Mouse (Mus musculus) cerebellum, adult 9-11 months (tissue): ENCODE data around the gene Slc5a10.

Experiments
- DNase-seq: peaks from one replicate; pipeline ENCODE4 v3.0.0; 2022

The Slc5a10 gene

DNA sequence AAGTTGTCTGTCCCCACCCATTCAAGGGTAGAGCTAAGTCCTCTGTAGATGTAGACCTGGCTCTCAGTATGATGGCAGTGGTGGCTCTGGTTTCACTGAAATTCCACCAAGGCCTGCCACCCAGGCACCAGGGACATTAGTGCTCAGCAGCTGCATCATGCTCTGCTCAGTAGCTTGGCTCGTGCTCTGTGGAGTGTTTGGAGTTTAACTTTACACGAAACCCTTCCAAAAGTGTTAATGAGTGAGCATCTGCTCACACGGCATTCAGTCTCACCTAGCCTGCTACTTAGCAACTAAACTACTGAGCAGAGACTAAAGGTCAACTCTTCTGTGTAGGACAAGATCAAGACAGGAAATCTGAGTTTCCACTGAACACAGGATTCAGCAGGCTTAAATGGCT lies at the start of gene Slc5a10:
Slc5a10 (minus strand) TSS at position 191 of the 400 bp plus-strand sequence.
- no peak for DNase-seq

DNA sequence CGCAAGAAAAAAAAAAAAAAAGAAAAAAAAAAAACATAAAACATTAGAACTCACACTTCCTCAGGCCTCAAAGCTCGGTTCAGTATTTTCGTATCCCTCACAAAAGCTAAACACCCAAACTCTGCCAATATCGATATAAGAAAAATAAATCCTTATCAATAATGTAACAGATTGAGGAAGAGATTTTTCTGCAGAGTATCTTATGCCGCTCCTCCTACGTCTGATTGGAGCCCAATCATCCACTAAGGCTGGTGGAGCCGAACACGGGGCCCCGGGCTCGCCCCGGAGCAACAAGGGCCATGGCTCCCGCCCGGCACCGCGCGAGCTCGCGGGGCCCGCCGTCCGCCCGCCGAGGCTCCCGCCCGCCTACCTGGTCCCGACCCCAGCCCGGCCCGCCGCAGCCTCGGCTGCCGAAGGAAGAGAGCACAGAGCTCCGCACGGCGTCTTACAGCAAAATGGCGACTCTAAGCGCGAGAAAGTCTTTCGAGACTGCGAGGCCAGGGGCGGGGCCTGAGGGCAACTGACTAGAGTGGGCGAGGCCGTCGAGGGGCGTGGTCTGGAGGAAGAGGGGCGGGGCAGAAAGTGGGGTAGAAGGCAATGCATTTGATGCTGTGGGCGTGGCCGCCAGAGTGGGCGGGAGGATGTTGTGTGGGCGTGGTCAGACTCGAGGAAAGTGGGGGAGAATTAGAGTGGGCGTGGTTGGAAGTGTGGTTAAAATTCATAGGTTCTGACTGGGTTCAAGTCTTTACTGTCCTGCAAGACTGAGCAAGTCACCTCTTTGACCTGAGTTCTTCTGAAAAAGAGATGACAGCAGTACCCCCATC lies 41.2 kb upstream of the Slc5a10 start, which contains the start of gene Prpsap2:
Prpsap2 (minus strand) TSS at position 505 of the 824 bp plus-strand sequence.
- peak; percentile 99 for DNase-seq

DNA sequence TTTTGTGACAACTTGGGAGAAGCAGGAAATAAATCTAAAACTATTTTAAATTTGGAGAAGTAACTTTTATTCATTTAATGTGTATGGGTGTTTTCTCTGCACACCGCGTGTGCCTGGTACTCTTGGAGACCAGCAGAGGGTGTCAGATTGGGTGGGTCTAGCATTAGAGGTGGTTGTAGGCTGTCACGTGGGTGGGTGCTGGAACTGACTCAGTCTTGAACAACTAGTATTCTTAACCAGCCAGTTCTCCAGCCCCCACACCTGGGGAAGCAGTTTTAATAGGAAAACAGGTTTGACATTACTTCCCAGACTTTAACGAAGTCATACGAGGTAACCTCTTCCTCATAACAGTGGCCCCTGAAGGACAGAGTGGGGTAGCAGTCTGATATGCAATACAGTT lies 39.9 kb upstream of the Slc5a10 start:
- peak; percentile 27 for DNase-seq

DNA sequence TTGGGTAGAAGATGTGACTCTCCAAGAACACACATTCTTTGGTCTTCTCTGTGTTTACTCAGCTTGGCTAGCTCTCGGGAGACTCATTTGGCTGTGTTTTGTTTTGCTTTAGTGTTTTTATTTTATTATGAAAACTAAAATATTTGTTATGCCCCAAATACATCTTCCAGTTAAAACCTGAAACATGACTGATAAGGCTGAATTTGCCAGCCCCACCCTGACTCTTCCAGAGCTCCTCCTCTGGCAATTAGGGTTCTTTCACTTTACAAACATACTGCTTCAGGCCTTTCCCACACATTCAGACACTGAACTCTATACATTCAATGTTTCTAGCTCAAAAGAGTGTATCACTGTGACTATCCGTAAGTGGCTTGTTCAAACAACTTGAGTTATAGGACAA lies 36.5 kb upstream of the Slc5a10 start:
- no peak for DNase-seq

DNA sequence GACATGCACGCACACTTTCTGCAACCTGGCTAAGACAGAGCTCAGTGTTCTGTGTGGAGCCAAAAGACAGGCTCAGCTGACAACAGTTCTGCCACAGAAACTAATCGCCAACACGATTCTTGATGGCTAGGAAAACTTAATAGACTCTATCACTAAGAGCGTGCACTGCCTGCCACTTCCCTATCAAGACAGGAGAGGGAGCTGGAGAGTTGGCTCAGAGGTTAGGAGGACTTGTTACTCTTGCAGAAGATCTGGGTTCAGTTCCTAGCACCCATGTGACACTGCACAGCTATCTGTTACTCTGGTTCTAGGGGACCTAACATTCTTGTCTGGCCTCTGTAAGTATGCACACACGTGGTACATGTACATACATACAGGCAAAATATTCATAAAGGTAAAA lies 31.0 kb upstream of the Slc5a10 start:
- DNase-seq, result no peak

DNA sequence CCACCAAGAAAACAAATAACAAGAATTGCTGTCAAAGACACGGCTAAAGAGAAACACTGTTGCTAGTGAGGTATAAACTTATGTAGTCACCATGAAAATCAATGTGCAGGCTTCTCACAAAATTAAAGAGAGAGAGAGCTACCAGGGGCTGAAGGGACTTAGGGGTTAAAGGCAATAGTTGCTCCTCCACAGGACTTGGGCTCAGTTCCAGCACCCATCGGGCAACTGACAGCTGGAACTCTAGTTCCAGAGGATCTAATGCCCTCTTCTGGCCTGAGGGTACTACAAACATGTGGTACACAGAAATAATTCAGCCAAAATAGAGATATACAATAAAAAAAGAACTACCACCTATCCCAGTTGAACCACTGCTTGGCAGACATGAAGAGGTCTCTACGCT lies 26.5 kb upstream of the Slc5a10 start:
- no peak for DNase-seq

DNA sequence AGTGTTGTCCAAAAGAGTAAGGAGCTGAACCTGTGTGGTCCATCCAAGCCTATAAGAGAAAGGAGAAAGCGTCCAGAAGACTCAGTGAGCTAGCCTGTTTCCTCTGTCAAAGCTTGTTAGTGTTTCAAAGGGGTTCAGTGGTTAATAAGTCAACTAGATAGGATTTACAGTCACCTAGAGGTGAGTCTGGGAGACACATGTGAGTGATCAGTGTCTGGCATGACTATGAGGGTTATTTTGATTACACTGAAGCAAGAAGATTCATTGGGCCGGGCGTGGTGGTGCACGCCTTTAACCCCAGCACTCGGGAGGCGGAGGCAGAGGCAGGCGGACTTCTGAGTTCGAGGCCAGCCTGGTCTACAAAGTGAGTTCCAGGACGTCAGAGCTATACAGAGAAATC lies 25.2 kb upstream of the Slc5a10 start:
- no peak for DNase-seq

DNA sequence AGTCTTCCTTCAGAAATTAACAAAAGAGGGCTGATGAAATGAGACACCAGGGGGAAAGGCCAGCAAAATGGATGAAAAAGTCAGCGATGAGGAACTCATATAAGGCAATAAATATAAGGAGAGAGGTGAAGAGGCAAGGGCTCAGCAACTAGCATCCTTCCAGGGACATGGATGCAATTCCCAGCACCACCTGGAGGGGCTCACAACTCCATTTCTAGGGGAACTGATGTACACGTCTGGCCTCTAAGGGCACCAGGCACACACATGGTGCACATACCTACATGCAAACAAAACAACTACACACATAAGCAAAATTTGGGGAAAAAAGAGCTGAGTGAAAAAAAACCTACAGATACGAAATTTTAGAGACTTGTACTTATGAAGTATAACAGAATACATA lies 23.8 kb upstream of the Slc5a10 start:
- DNase-seq, result no peak

DNA sequence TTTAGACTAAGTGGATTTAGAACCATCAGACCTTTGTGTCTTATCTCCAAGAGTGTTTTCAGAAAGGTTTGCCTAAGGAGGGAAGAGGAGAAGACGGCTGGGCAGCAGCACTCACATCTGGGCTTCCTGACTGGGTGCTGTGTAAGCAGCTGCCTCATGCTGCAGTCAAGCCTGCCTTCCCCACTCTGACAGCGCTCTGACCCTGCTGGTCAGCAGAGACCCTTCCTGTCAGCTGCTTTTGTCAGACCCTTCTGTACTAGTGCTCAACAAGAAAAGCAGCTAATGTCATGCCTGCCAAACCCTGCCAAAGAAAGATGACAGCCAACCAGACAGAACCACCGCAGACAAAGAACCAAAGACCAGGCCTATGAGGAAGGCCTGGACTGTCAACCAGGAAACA lies 23.1 kb upstream of the Slc5a10 start:
- DNase-seq, result no peak

DNA sequence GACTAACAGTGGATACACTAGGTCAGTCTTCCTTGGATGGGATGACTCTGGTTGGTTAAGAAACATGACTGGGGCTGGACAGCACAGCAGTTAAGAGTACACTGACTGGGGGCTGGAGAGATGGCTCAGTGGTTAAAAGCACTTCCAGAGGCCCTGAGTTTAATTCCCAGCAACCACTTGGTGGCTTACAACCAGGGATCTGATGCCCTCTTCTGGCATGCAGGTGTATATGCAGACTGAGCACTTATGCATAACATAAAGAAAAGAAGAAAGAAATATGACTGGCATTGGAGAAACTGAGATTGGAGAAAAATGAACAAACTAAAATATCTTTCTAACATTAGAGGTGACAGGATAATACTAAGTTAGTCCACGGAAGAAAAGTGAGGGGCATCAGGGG lies 19.9 kb upstream of the Slc5a10 start:
- DNase-seq, result no peak

DNA sequence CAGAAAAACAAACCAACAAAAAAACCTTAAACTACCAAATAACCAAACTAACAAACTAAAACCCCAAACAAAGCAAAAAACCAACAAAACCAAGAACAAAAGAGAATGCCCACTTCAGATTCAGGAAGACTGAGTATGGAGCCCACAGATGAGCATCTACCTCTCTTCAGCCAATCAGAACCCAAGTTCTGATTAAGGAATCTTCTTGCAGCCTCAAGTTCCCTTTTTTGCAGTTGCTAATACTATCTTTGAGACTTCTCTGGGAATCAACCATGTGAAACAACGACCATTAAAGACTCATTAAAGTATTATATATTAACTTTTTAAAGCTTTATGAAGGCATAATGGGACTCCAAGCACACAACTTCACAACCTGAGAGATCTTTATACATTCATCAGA lies 16.7 kb upstream of the Slc5a10 start:
- no peak for DNase-seq

DNA sequence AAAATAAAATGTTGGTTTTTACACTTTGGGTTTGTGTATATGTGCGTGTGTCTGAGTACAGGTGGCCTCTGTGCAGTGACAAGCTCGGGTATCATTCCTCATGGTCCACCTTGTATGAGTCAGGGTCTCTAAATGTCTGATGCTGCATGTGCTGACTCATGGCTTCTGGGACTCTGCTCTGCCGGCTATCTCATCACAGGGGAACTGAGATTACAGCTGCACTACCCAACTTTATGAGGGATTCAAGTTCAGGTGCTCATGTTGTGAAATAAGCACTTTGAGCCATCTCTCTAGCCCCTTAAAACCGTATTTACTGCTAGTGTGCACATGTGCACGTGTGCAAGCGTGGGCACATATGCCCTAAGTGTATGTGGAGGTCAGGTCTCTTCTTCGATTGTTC lies 12.0 kb upstream of the Slc5a10 start:
- DNase-seq, result no peak

DNA sequence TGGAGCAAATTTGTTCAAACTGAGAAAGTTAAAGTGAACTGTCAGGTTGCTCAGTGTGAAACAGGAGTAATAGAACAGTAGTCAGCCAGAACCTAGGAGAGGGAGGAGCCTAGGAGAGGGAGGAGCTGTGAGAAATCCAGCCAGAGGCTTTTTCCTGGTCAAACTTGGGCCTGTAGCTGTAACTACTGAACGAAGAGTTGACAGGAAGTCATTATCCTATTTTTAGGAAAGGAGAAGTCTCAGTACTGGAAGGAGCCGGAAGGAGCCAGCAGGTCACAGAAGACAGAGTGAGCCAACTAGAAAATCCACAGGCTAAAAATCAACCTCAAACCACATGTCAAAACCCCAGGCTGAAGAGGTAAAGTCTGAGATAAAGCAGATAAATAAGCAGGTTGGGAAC lies 7.4 kb upstream of the Slc5a10 start:
- no peak for DNase-seq

DNA sequence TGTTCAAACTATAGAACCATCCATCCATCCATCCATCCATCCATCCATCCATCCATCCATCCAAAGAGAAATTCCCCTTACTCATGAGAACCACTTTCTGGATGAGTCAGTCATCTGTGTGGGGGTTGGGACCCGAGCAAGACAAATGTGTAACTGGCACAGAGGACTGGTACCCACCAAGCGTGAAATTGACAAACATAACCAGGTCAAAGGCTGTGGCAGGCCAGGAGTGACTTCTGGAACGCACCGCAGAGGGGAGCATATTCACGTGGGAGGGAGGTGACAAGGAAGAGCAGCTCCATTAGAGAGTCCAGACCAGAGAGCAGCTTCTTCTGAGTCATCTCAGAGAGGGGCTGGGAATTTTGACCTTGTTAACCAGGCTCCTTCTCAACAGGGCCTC lies 1.5 kb upstream of the Slc5a10 start:
- DNase-seq, result no peak

DNA sequence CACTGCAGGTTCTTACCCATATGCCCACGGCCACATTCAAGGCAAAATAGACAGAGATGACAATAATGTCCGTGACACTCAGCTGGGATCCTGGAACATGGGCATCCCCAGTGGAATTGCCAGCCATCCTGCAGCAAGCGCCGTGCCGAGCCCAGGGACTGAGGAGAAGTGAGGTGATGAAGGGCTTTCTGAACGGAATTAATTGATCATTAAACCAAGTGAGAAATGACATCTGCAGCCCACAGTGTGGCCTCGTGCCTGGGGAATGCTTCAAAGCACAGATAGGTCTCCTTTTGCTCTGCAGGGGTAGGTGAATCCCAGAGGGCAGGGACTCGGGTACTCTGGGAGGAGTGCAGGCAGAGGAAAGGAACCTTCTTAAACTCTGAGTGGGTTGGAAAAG lies 800 bp downstream of the Slc5a10 start:
- no peak for DNase-seq

DNA sequence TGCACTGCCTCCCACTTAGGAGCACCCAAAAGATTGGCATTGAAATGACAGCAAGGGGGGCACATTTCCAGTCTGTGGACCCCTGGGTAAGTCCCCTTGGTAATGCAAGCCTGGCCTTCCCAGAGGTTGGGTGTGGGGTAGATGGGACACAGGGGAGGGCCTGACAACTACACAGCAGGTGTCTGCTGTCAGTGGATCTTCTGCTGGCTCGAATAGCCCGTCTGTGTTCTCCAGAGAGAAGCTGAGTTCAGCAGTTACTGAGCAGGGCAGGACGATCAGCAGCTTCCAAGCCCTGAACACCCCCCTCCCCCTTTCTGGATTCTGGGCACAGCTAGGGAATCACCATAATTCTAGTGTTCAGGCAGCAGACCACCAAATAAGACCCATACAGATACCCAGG lies 1.2 kb downstream of the Slc5a10 start:
- DNase-seq, result no peak

DNA sequence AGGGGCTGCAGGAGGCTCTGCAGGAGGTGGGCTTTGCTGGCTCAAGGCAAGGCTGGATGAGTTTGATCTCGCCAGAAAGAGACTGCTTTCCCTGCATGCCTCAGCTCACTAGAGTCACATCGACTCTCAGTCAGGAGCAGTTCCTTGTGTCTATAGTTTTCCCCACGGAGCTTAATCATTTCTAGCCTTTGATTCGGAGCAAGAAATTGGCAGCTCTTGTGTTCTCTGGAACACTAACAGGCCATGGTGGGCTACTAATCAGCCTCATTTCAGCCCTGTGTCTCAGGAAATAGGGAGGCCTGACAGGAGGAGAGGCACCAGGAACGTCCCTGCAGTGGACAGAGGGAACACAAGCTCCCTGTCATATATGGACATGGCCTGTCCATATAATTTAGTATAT lies 2.6 kb downstream of the Slc5a10 start:
- DNase-seq, result no peak

DNA sequence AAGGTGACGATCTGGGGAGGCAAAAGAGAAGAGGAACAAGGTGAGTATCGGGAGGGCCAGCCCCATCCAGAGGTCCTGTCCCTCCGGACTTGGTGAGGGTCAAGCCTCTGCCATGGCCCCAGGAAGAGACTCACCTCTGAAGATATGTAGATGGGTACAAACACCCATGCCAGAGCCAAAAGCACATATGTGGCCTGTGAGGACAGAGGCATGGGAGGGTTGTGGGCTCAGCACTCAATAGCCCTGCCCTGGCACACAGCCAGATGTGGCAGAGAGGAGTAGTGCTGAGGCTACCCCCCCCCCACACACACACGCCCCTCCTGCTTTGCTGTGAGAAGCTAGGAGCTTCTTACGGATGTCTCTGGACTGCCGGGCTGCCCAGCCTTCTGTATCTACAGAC lies 5.5 kb downstream of the Slc5a10 start:
- peak; percentile 25 for DNase-seq

DNA sequence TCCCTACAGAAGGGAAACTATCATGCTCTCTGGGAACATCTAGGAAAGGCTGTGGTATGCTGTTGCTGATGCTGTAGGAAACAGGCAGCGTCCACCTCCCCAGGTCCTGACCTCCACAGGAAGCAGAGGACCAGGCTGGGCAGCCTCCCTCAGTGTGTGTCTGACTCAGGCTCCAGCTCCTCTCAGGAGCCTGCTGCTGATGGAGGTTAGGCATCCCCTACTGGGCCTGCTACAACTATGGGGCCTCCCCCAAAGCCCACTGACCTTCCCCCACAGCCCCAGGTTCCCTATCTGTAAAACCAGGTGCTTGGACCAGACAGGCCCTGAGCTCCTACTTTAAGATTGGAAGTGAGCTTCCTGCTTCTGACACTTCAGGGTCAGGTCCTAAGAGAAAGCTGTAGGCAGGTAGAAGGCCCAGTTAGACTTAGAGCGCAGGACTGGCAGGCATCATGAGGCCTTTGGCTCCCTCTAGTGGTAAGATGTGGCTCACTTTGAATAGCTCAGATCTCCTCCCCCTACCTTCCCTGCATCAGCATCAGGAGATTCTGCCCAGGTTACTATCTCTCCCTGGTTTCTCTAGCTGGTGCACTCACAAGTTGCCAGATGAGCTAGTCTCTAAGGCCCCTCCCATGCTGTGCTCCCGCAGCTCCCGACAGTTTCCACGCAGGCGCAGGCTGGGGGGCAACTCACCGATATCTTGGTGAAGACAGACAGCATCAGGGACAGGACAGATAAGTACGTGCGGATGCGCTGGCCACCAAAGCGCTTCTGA lies 6.1 kb downstream of the Slc5a10 start:
- peak; percentile 80 for DNase-seq

DNA sequence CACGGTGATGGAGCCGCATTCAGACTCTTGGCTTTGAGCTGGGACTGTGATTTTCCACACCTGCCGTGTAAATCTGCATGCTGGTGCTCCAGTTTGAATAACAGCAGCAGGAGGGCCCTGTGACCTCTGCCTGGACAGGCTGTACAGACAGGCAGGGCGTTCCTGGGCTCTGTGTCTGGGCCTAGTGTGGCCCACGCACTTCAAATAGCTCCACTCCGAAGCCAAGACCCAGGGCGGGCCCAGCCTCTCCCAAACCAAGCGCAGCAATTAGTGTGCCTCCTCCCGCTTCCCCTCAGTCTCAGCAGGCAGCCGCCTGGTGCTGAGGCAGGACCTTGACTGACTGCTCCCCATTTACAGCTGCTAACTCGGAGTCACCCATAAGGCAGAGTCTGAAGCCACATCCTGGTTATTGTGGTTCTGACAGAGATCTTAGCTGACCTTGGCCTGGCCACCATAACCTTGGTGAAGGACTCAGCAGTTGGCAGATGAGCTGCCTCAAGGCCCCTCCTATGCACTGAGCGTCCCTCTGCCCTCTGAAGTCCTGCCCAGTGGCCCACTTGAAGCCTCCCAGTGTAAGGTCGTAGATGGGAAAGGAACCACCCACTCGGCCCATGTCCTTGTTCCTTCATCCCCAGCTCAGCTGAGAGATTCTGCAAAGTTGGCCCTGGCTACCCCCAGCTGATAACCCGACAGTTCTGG lies 7.3 kb downstream of the Slc5a10 start:
- DNase-seq, result no peak

DNA sequence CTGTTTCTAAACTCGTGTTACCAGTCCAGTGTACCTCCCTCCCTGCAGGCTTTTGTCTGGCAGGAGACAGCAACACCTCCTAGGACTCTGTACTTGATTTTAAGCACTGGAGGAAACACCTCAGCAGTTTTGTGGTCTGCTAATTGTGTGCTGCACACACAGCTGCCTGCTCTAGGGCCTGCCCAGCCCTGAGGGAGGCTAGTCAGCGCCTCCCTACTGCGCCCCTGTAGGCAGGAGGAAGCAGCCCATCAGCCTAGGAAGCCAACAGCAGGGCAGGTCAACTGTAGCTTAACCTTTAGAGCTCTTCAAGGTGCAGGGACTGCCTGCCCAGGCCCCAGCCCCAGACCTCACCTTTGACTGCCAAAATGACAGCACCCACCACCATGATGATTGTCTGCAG lies 11.7 kb downstream of the Slc5a10 start:
- no peak for DNase-seq

DNA sequence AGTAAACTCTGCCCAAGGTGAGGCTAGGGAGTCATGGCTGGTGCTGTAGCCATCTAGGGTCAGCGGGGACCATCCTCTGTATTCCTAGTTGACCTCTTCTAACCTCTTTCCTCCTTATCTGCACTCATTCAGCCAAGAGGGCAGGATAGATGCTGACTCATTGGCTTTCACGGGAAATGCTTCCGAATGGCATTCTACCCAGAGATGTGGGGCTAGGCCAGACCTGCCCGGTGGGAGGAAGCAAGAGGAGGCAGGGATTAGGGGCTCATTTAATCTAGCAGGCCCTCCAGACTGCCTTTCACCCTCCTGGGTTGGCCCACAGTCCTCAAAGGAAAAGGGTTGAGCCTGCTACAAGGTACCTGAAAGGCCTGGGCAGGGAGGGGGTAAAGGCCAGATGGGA lies 14.4 kb downstream of the Slc5a10 start:
- no peak for DNase-seq

DNA sequence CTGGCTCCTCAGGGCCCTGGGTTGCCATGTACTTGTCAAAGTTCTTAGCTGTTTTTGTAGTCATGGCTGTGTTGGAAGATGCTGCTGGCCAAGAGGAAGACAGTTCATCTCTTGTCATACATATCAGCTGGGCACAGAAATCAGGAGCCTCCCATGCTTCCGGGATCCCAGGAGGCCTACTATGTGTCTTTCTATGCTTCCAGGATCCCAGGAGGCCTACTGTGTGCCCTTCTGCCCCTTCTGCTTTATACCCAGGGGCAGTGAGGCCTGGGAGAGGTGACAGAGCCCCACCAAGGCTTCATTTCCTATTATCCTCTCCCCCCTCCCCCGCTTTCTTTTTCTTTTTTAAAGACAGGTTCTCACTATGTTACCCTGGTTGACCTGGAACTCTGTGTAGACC lies 15.0 kb downstream of the Slc5a10 start:
- no peak for DNase-seq

DNA sequence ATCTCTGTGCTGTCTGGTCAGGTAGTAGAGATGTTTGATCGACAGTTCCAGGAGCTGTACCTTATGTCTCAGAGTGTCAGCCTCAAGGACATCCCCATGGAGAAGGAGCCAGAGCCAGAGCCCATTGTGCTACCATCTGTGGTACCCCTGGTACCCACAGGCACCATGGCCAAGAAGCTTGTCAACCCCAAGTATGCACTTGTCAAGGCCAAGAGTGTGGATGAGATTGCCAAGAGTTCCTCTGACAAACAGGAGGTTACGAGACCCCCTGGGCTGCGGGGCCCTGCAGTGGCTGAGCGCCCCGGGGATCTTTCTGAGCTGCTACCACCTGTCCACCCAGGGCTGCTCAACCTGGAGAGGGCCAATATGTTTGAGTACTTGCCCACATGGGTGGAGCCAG lies 18.1 kb downstream of the Slc5a10 start:
- DNase-seq, result no peak
